Mouse (Mus musculus) kidney, embryonic 16.5 days (tissue): ENCODE results near the gene Palmd. TPM values are rescaled to one million over a fixed set of nuclear protein-coding genes. Genes with fewer than 3 reads are reported as not detected.

Source experiments
- ATAC-seq: fragments of 200-750 bp; cut with Nextera tagmentation; 2 replicates; pipeline ENCODE4 v1.8.0; 2017; ENCODE audit warnings: moderate TSS enrichment; ENCODE audit not compliant: low FRiP score, low TSS enrichment
- H3K27ac ChIP-seq: fragments of 300-500 bp; sonication (generic); 2 replicates; pipeline ENCODE4 v1.5.1; 2014; ENCODE audit warnings: low read length
- H3K27me3 ChIP-seq: fragments of 300-500 bp; sonication (generic); 2 replicates; pipeline ENCODE4 v1.6.1; 2014; ENCODE audit warnings: low read length, control low read depth, mixed read lengths; ENCODE audit not compliant: insufficient read depth
- H3K36me3 ChIP-seq: fragments of 300-500 bp; sonication (generic); 2 replicates; pipeline ENCODE4 v1.6.1; 2014; ENCODE audit warnings: low read length, control low read depth, mixed read lengths; ENCODE audit not compliant: insufficient read depth
- H3K4me1 ChIP-seq: fragments of 300-500 bp; sonication (generic); 2 replicates; pipeline ENCODE4 v1.6.1; 2014; ENCODE audit warnings: low read length, control low read depth, mixed read lengths; ENCODE audit not compliant: insufficient read depth
- H3K4me2 ChIP-seq: fragments of 300-500 bp; sonication (generic); replicated peaks from 2 replicates; pipeline ENCODE4 v1.6.1; 2014; ENCODE audit warnings: low read depth, low read length
- H3K4me3 ChIP-seq: fragments of 300-500 bp; sonication (generic); 2 replicates; pipeline ENCODE4 v1.5.1; 2014; ENCODE audit warnings: mild to moderate bottlenecking, low read length
- H3K9ac ChIP-seq: fragments of 300-500 bp; sonication (generic); replicated peaks from 2 replicates; pipeline ENCODE4 v1.6.1; 2014; ENCODE audit warnings: low read length
- H3K9me3 ChIP-seq: fragments of 300-500 bp; sonication (generic); 2 replicates; pipeline ENCODE4 v1.6.1; 2016; ENCODE audit warnings: low read length, control low read depth
- WGBS: fragments of 180-500 bp; shearing (Covaris S2); extraction: QIAGEN DNeasy Blood & Tissue Kit; methylation state at CpG from one replicate; pipeline ENCODE4 v1.1.7; 2014; 5-methylcytosine and 5-hydroxymethylcytosine counted together
- polyA plus RNA-seq: library from polyadenylated mRNA; unstranded; fragments of >200 nt; fragmentation: Nextera tagmentation; extraction: Ambion mirVana; gene quantifications from 2 replicates; pipeline ENCODE4 v1.2.1, GENCODE M21; 2015

Gene Palmd
- polyA plus RNA-seq, 1 experiment from 2014 or later, result 2.5 TPM

GRCm38 (mm10) chr3:116942751-116943150 lies 26.0 kb downstream of the Palmd start:
- H3K9me3 ChIP-seq, result peaks cover 6% of the 10 kb centered on the region; the same call in 1 of the 2 replicates
- H3K27ac ChIP-seq, result no peak overlapping the region
- no peak overlapping the region for H3K4me2 ChIP-seq
- no peaks in the 10 kb centered on the region for H3K4me1 ChIP-seq
- H3K36me3 ChIP-seq, result no peaks in the 10 kb centered on the region
- WGBS, result 53% methylated on average over 6 of the region's 6 CpGs
- H3K9ac ChIP-seq, result no peak overlapping the region
- H3K27me3 ChIP-seq, result no peaks in the 10 kb centered on the region
- H3K4me3 ChIP-seq, result no peak overlapping the region
- ATAC-seq, result no peak

GRCm38 (mm10) chr3:116941559-116942117 lies 27.1 kb downstream of the Palmd start:
- ATAC-seq, result no peak
- Histone ChIP-seq H3K27ac (no peak overlapping the region), H3K9me3 (peaks cover 6% of the 10 kb centered on the region; the same call in 1 of the 2 replicates), H3K4me1 (no peaks in the 10 kb centered on the region), H3K4me2 (no peak overlapping the region), H3K27me3 (no peaks in the 10 kb centered on the region), H3K36me3 (no peaks in the 10 kb centered on the region), H3K4me3 (no peak overlapping the region), H3K9ac (no peak overlapping the region)
- 92% methylated on average over 1 of the region's 1 CpGs for WGBS

GRCm38 (mm10) chr3:116940804-116941558 lies 27.8 kb downstream of the Palmd start:
- Histone ChIP-seq H3K27me3 (no peaks in the 10 kb centered on the region), H3K4me1 (no peaks in the 10 kb centered on the region), H3K9ac (no peak overlapping the region), H3K4me2 (no peak overlapping the region), H3K4me3 (no peak overlapping the region), H3K9me3 (peaks cover 6% of the 10 kb centered on the region; the same call in 1 of the 2 replicates), H3K36me3 (no peaks in the 10 kb centered on the region), H3K27ac (no peak overlapping the region)
- WGBS, result 49% methylated on average over 10 of the region's 10 CpGs
- ATAC-seq, result no peak

- no peak for ATAC-seq
- Histone ChIP-seq H3K4me3 (no peak overlapping the region), H3K27me3 (no peaks in the 10 kb centered on the region), H3K4me1 (no peaks in the 10 kb centered on the region), H3K9ac (no peak overlapping the region), H3K27ac (no peak overlapping the region), H3K9me3 (peaks cover 6% of the 10 kb centered on the region; the same call in 1 of the 2 replicates), H3K4me2 (no peak overlapping the region), H3K36me3 (no peaks in the 10 kb centered on the region)
- WGBS, result 80% methylated on average over 4 of the region's 4 CpGs
These were observed 31.7 kb downstream of the Palmd start for GRCm38 (mm10) chr3:116936934-116937691.

- no peak overlapping the region for H3K9ac ChIP-seq
- ATAC-seq, result no peak
- H3K36me3 ChIP-seq, result no peaks in the 10 kb centered on the region
- no peaks in the 10 kb centered on the region for H3K9me3 ChIP-seq
- no peaks in the 10 kb centered on the region for H3K4me1 ChIP-seq
- H3K27me3 ChIP-seq, result no peaks in the 10 kb centered on the region
- no peak overlapping the region for H3K27ac ChIP-seq
- no peak overlapping the region for H3K4me3 ChIP-seq
- H3K4me2 ChIP-seq, result no peak overlapping the region
- 93% methylated on average over 1 of the region's 1 CpGs for WGBS
These were observed 35.6 kb downstream of the Palmd start for GRCm38 (mm10) chr3:116933158-116933557.

GRCm38 (mm10) chr3:116928994-116929393 lies 39.8 kb downstream of the Palmd start:
- 86% methylated on average over 4 of the region's 4 CpGs for WGBS
- Histone ChIP-seq H3K9ac (no peak overlapping the region), H3K4me3 (no peak overlapping the region), H3K9me3 (no peaks in the 10 kb centered on the region), H3K27ac (no peak overlapping the region), H3K27me3 (no peaks in the 10 kb centered on the region), H3K4me1 (no peaks in the 10 kb centered on the region), H3K36me3 (no peaks in the 10 kb centered on the region), H3K4me2 (no peak overlapping the region)
- no peak for ATAC-seq

GRCm38 (mm10) chr3:116923042-116923441 lies 45.7 kb downstream of the Palmd start:
- Histone ChIP-seq H3K27me3 (no peaks in the 10 kb centered on the region), H3K4me2 (no peak overlapping the region), H3K9ac (no peak overlapping the region), H3K4me1 (no peaks in the 10 kb centered on the region), H3K36me3 (no peaks in the 10 kb centered on the region), H3K9me3 (no peaks in the 10 kb centered on the region), H3K4me3 (no peak overlapping the region), H3K27ac (no peak overlapping the region)
- no peak for ATAC-seq
- 46% methylated on average over 12 of the region's 12 CpGs for WGBS

GRCm38 (mm10) chr3:116921535-116921934 lies 47.3 kb downstream of the Palmd start:
- WGBS, result 67% methylated on average over 3 of the region's 3 CpGs
- Histone ChIP-seq H3K4me1 (no peaks in the 10 kb centered on the region), H3K9me3 (no peaks in the 10 kb centered on the region), H3K36me3 (no peaks in the 10 kb centered on the region), H3K9ac (no peak overlapping the region), H3K4me2 (no peak overlapping the region), H3K27ac (no peak overlapping the region), H3K4me3 (no peak overlapping the region), H3K27me3 (no peaks in the 10 kb centered on the region)
- ATAC-seq, result no peak

GRCm38 (mm10) chr3:116917016-116917415 lies 51.8 kb downstream of the Palmd start:
- 91% methylated on average over 4 of the region's 4 CpGs for WGBS

GRCm38 (mm10) chr3:116914931-116915330 lies 53.9 kb downstream of the Palmd start:
- ATAC-seq, result no peak
- H3K27ac ChIP-seq, result no peak overlapping the region
- no peak overlapping the region for H3K4me2 ChIP-seq
- no peaks in the 10 kb centered on the region for H3K9me3 ChIP-seq
- H3K4me3 ChIP-seq, result no peak overlapping the region
- no peaks in the 10 kb centered on the region for H3K36me3 ChIP-seq
- H3K4me1 ChIP-seq, result no peaks in the 10 kb centered on the region
- 71% methylated on average over 3 of the region's 3 CpGs for WGBS
- H3K27me3 ChIP-seq, result no peaks in the 10 kb centered on the region
- H3K9ac ChIP-seq, result no peak overlapping the region

More at GRCm38 (mm10) chr3:116917016-116917415, 51.8 kb downstream of the Palmd start:
- Histone ChIP-seq H3K4me1 (no peaks in the 10 kb centered on the region), H3K9me3 (no peaks in the 10 kb centered on the region), H3K27ac (no peak overlapping the region), H3K4me2 (no peak overlapping the region), H3K4me3 (no peak overlapping the region), H3K36me3 (no peaks in the 10 kb centered on the region), H3K9ac (no peak overlapping the region), H3K27me3 (no peaks in the 10 kb centered on the region)
- no peak for ATAC-seq
